Mouse (Mus musculus) liver, embryonic 16.5 days (tissue): ENCODE results near the gene Gm49630. TPM values are rescaled to one million over a fixed set of nuclear protein-coding genes. Genes with fewer than 3 reads are reported as not detected.
"Not testable (repeated sequence)": the region's sequence is repeated elsewhere in the genome, so short reads cannot be mapped to it uniquely, and the experiment has no call there.

Experiments
- ATAC-seq: fragments of 200-750 bp; cut with Nextera tagmentation; 2 replicates; pipeline ENCODE4 v1.8.0; 2017; ENCODE audit warnings: low read depth, mild to moderate bottlenecking, moderate number of reproducible peaks, moderate library complexity
- H3K27ac ChIP-seq: fragments of 300-500 bp; sonication (generic); 2 replicates; pipeline ENCODE4 v1.5.1; 2014; ENCODE audit warnings: mild to moderate bottlenecking, low read length
- H3K27me3 ChIP-seq: fragments of 300-500 bp; sonication (generic); 2 replicates; pipeline ENCODE4 v1.6.1; 2014; ENCODE audit warnings: low read depth, low read length, mixed read lengths; ENCODE audit not compliant: control insufficient read depth, insufficient read depth
- H3K36me3 ChIP-seq: fragments of 300-500 bp; sonication (generic); 2 replicates; pipeline ENCODE4 v1.6.1; 2014; ENCODE audit warnings: mild to moderate bottlenecking; ENCODE audit not compliant: control insufficient read depth, insufficient read depth
- H3K4me1 ChIP-seq: fragments of 300-500 bp; sonication (generic); 2 replicates; pipeline ENCODE4 v1.6.1; 2014; ENCODE audit warnings: low read depth, low read length, mixed read lengths; ENCODE audit not compliant: control insufficient read depth
- H3K4me2 ChIP-seq: fragments of 300-500 bp; sonication (generic); 2 replicates; pipeline ENCODE4 v1.6.1; 2014; ENCODE audit warnings: low read depth, low read length, mixed read lengths
- H3K4me3 ChIP-seq: fragments of 300-500 bp; sonication (generic); 2 replicates; pipeline ENCODE4 v1.5.1; 2014; ENCODE audit warnings: low read depth, mild to moderate bottlenecking, low read length
- H3K9ac ChIP-seq: fragments of 300-500 bp; sonication (generic); 2 replicates; pipeline ENCODE4 v1.6.1; 2014; ENCODE audit warnings: low read depth, low read length
- H3K9me3 ChIP-seq: fragments of 300-500 bp; sonication (generic); replicated peaks from 2 replicates; pipeline ENCODE4 v1.6.1; 2016; ENCODE audit warnings: low read length; ENCODE audit not compliant: control insufficient read depth
- WGBS: fragments of 180-500 bp; shearing (Covaris S2); extraction: QIAGEN DNeasy Blood & Tissue Kit; methylation state at CpG from one replicate; pipeline ENCODE4 v1.1.7; 2014; ENCODE audit not compliant: insufficient replicate concordance; 5-methylcytosine and 5-hydroxymethylcytosine counted together
- polyA plus RNA-seq: library from polyadenylated mRNA; unstranded; fragments of >200 nt; fragmentation: Nextera tagmentation; extraction: Ambion mirVana; gene quantifications from 2 replicates; pipeline ENCODE4 v1.2.1, GENCODE M21; 2015

The Gm49630 gene
- polyA plus RNA-seq, result not detected in 2 replicates

- WGBS, result 80% methylated on average over 2 of the region's 5 CpGs
- H3K9me3 ChIP-seq, H3K27ac ChIP-seq, H3K9ac ChIP-seq, H3K27me3 ChIP-seq, H3K4me3 ChIP-seq, H3K36me3 ChIP-seq, H3K4me1 ChIP-seq, ATAC-seq, H3K4me2 ChIP-seq: not testable (repeated sequence)
Measured at GRCm38 (mm10) chr17:7371879-7372278, at the start of gene Gm49630. Gene Gm49630 (minus strand): TSS chr17:7371979.

- H3K27ac ChIP-seq, ATAC-seq, H3K4me2 ChIP-seq: not testable (repeated sequence)
Measured at GRCm38 (mm10) chr17:7420191-7420973, 48.6 kb upstream of the Gm49630 start.

GRCm38 (mm10) chr17:7414601-7415310 is 43.0 kb upstream of the Gm49630 start:
- H3K9ac ChIP-seq, H3K4me1 ChIP-seq, H3K4me2 ChIP-seq, H3K27me3 ChIP-seq, H3K27ac ChIP-seq, H3K9me3 ChIP-seq, ATAC-seq, H3K36me3 ChIP-seq, H3K4me3 ChIP-seq: not testable (repeated sequence)
- 55% methylated on average over 6 of the region's 9 CpGs for WGBS

More at GRCm38 (mm10) chr17:7420191-7420973, 48.6 kb upstream of the Gm49630 start:
- WGBS, result 0% methylated on average over 2 of the region's 3 CpGs
- H3K9ac ChIP-seq, H3K9me3 ChIP-seq, H3K36me3 ChIP-seq, H3K4me3 ChIP-seq, H3K27me3 ChIP-seq, H3K4me1 ChIP-seq: not testable (repeated sequence)

- H3K9me3 ChIP-seq, H3K36me3 ChIP-seq, H3K4me1 ChIP-seq, H3K27me3 ChIP-seq, H3K9ac ChIP-seq, H3K27ac ChIP-seq, H3K4me2 ChIP-seq, ATAC-seq, H3K4me3 ChIP-seq: not testable (repeated sequence)
- 58% methylated on average over 8 of the region's 8 CpGs for WGBS
Measured at GRCm38 (mm10) chr17:7413336-7413735, 41.6 kb upstream of the Gm49630 start.

GRCm38 (mm10) chr17:7399770-7400169 is 28.0 kb upstream of the Gm49630 start:
- H3K9ac ChIP-seq, H3K4me1 ChIP-seq, H3K4me2 ChIP-seq, H3K36me3 ChIP-seq, H3K4me3 ChIP-seq, ATAC-seq, H3K27ac ChIP-seq, H3K27me3 ChIP-seq, H3K9me3 ChIP-seq: not testable (repeated sequence)
- WGBS, result 67% methylated on average over 6 of the region's 6 CpGs

- WGBS, result 34% methylated on average over 5 of the region's 6 CpGs
- H3K4me3 ChIP-seq, H3K9ac ChIP-seq, H3K36me3 ChIP-seq, H3K27me3 ChIP-seq, ATAC-seq, H3K27ac ChIP-seq, H3K4me2 ChIP-seq, H3K9me3 ChIP-seq, H3K4me1 ChIP-seq: not testable (repeated sequence)
Measured at GRCm38 (mm10) chr17:7398198-7398847, 26.5 kb upstream of the Gm49630 start.

- H3K4me2 ChIP-seq, H3K9me3 ChIP-seq, H3K27ac ChIP-seq, H3K27me3 ChIP-seq, H3K9ac ChIP-seq, H3K36me3 ChIP-seq, H3K4me3 ChIP-seq, H3K4me1 ChIP-seq, ATAC-seq: not testable (repeated sequence)
- 70% methylated on average over 10 of the region's 13 CpGs for WGBS
Measured at GRCm38 (mm10) chr17:7397079-7397478, 25.3 kb upstream of the Gm49630 start.

- ATAC-seq, H3K36me3 ChIP-seq, H3K27ac ChIP-seq, H3K4me2 ChIP-seq, H3K4me1 ChIP-seq, H3K9ac ChIP-seq, H3K4me3 ChIP-seq, H3K27me3 ChIP-seq, H3K9me3 ChIP-seq: not testable (repeated sequence)
- no CpG with 5 or more reads among the region's 2 CpGs for WGBS
Measured at GRCm38 (mm10) chr17:7396288-7396687, 24.5 kb upstream of the Gm49630 start.

GRCm38 (mm10) chr17:7395671-7396070 is 23.9 kb upstream of the Gm49630 start:
- not testable (repeated sequence) for H3K4me1 ChIP-seq, H3K9me3 ChIP-seq, ATAC-seq, H3K36me3 ChIP-seq, H3K27ac ChIP-seq, H3K4me2 ChIP-seq, H3K9ac ChIP-seq, H3K27me3 ChIP-seq, H3K4me3 ChIP-seq
- 62% methylated on average over 6 of the region's 8 CpGs for WGBS
